Mouse (Mus musculus) embryo, embryonic 11.5 days (tissue): ENCODE data around the gene Fndc3b.

ENCODE experiments used
- DNase-seq: peaks from one replicate; pipeline ENCODE4 v3.0.0-alpha.2; 2012; ENCODE audit warnings: low read depth, low spot score

Fndc3b gene

GRCm38 (mm10) chr3:27710648-27711428, at the start of gene Fndc3b:
TSS of gene Fndc3b (minus strand) at chr3:27711307.
- DNase-seq, result peak; percentile 89

DNA sequence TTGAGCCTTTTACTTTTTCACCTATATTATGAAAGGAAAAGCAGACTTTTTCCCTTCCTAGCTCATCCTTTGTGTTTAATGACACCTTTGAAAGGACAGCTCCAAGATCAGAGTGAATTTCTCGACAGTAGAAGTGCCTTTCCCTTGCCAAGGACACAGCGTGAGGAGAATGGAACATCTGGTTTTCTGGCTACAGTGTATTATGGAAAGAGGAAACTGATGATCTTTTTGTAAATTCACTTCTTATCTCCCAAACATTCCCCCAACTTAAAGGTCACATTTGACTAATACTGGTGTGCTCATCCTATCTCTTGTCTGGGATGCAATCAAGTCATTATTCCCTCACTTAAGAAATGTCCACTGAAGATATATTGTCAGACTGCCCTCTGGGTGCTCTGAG, 49.2 kb upstream of the Fndc3b start:
- DNase-seq, result no peak

GRCm38 (mm10) chr3:27758976-27759375, 47.9 kb upstream of the Fndc3b start:
- no peak for DNase-seq

DNA sequence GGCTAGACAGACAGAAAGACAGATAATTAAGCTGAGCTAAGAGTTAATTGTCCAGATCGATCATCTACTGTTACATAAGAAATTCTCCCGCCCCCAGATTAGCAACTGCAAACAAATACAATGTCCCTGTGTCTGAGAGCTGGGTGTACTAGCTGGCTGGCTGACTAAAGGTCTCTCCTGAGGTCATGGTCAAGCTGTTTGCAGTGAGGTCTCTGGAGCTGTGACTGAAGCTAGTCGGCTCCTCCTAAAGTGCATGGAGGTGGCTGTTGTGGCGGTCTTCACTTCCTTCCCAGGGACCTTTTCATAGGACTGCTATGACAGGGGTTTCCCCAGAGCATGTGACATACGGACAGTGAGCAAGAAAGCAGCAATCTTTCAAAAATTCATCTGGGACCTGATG, 40.5 kb upstream of the Fndc3b start:
- DNase-seq, result no peak

GRCm38 (mm10) chr3:27751156-27751555, 40.0 kb upstream of the Fndc3b start:
- no peak for DNase-seq

- no peak for DNase-seq
These were observed 34.5 kb upstream of the Fndc3b start for GRCm38 (mm10) chr3:27745651-27746050.

DNA sequence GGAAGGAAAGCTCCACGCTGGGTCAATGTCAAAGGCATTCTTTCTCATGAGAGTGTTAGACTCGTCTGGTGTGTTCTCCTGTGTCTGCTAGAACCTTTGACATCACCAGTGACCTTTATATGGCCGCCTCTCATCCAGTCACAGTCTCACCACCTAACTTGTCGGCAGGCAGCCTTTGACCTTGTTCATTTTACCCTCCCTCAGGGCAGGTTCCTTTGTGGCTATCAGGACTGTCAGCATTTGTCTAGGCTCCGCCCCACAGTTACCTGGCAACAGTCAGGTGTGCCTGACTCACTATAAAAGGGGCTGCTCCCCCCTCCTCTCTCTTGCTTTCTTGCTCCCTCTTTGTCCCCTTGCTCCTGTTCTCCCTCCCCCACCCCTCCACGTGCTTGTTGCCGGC, 33.6 kb upstream of the Fndc3b start:
- no peak for DNase-seq

GRCm38 (mm10) chr3:27743271-27744145, 32.4 kb upstream of the Fndc3b start:
- DNase-seq, result no peak

DNA sequence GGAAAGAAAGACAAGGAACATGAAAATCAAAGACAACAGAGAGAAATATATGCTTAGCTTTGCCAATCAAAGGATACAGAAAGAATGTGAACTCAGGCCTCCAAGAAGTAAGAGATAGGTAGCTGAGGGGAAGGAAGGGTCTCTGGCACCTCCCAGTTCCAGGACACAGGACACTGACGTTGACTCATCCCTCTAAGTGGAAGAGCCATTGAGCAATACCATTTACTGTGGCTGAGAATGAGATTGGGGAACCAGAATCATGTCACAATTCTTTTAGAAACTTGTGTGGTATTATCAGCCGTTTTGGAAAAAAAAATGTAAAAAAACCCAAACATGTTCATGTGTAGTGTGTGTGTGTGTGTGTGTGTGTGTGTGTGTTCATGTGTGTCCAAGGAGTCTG, 31.0 kb upstream of the Fndc3b start:
- DNase-seq, result no peak

- no peak for DNase-seq
These were observed 29.0 kb upstream of the Fndc3b start for GRCm38 (mm10) chr3:27740136-27740535.

GRCm38 (mm10) chr3:27736180-27736579, 25.1 kb upstream of the Fndc3b start:
- DNase-seq, result no peak

DNA sequence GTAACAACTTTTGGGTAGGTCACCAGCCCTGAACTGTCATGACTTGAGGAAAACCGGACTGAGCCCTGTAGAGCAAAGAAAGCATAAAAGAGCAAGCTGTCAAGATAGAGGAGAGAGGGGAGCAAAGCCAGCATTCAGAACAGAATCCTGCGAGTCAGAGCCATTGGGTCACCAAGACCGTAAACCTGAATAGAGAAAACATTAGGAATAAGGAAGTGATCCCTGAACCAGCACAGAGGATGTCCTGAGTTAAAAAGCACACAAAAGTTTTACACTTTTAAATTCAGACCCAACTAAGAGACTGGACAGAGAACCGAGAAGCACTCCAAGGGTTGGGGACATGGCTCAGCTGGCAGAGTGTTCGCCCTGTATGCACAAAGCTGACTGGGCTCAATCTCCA, 24.0 kb upstream of the Fndc3b start:
- no peak for DNase-seq

- DNase-seq, result no peak
These were observed 18.0 kb upstream of the Fndc3b start for GRCm38 (mm10) chr3:27728798-27729782.

GRCm38 (mm10) chr3:27728176-27728575, 17.1 kb upstream of the Fndc3b start:
- no peak for DNase-seq

GRCm38 (mm10) chr3:27725752-27726151, 14.6 kb upstream of the Fndc3b start:
- DNase-seq, result no peak

GRCm38 (mm10) chr3:27724208-27724607, 13.1 kb upstream of the Fndc3b start:
- DNase-seq, result no peak

DNA sequence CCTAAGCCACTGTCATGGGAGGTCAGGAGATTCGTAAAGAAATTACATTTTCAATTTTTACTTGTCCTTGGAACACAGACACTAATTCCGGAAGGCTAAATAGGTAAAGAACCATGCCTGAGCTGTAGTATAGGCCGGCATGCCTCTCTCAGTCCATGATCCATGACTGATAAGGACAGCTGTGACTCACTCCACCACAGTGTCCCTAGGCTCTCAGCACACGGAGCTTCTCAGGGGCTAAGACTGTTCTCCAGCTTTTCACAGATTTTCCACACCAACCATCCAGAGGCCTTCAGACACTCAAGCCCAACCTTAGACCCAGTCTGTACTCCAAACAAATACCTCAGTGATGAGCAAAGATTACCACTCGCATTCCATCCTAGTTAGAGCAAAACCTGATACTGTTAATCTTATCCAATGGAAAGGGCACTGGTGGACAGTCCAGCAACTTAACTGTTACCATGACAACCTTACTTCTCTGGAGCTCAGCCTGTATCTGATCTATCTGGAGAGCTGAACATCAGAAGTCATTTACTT, 7.8 kb upstream of the Fndc3b start:
- DNase-seq, result no peak

DNA sequence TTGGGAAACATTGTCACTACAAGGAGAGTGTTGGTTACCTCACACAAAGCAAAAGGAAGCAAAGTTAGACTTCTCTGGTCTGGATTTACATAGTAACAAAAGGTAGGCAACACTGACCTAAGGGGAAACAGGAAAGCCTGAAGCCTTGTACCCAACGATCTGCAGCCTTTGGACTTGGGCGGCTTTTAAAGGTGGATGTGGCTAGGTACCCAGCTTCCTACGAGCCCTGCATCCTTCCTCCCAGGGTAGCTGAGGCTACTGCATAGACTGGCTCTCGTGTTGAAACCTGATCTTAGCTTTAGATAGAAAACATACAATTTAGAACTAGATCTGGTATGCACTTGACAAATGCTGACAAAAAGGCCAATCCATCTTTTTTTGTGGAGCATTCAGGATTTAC, 2.9 kb upstream of the Fndc3b start:
- DNase-seq, result no peak

GRCm38 (mm10) chr3:27712421-27712820, 1.3 kb upstream of the Fndc3b start:
- DNase-seq, result no peak

DNA sequence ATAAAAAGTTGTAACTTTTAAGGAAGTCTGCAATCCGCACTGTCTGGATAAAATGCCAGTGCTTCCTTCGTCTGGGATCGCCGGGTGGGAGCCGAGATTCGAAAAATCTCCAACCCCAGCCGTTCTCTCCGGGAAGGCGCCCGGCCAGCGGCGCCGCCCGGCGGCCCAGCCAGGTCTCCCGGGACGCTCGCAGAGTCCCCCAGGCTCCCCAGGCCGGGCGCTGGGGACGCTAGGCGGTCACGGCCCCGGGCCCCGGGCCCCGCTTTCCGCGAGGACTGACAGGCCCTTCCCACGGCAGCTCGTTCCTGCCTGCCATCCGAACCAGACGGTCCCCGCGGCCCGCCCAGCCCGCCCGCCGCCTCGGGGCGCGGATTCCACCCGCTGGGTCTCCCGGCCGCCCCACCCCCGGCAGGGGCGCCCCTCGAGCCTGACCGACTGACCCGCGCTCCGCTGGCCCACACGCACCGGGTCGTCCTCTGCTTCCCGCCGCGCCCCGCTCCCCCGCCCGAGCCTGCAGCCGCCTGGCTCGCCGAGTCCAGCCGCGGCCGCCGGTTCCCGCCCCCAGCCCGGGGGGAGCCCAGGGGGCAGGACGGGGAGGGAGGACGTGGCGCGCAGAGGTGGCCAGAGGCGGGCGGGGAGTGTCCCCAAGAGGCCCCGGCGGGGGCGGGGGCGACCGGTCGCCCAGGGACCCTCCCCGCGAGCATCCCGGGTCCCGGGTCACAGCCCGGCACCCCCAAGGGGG, 1.0 kb downstream of the Fndc3b start:
- DNase-seq, result no peak
